Mouse (Mus musculus): ENCODE measurements around the gene Slc39a8.

The Slc39a8 gene

DNA sequence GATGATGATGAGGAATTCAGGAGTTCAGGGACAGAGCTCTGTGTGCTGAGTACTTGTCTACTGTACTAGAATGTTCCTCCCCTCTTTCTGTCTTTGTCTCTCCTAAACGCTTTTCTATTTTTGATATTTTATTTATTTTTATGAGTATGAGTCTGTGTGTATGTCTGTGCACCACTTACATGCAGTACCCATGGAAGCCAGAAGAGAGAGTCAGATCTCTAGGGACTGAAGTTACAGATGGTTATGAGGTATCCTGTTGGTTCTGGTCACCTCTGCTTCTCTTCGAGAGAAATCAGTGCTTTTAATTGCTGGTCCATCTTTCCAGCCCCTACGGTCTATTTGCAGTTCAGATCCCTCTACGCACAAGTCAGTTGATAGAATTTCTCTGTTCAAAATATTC, 90.9 kb downstream of the Slc39a8 start:
- no peak for DNase-seq (ENCODE audit: low read depth, low spot score)

DNA sequence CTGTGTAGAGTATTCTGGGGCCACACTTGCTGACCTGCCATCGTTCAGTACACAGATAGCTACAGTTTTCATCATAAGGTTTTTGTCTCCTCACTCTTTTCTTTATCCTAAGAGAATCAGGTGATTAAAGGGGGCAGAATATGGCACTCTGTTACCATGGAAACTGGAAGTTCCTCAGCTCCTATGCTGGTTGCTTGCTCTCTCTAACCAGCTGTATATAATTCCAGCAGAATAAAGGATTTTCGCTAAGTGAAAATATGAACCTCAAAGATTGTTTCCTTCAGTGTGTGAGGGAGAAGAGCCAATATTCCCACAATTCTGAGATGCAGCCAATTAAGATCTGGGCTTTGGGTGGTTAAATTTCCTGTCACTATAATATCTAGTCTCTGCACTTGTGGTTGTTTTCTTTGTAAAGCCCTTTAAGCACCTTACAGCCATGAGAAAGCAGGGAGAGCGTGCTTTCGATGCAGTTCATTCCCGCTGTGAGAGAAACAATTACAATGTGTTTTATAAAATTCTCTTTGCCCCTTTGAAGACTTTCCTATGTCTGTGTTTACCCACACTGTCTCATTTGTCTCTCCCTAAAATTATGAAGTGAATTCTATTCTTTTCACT, 93.6 kb downstream of the Slc39a8 start:
- DNase-seq (ENCODE audit: low read depth, low spot score) = no peak

DNA sequence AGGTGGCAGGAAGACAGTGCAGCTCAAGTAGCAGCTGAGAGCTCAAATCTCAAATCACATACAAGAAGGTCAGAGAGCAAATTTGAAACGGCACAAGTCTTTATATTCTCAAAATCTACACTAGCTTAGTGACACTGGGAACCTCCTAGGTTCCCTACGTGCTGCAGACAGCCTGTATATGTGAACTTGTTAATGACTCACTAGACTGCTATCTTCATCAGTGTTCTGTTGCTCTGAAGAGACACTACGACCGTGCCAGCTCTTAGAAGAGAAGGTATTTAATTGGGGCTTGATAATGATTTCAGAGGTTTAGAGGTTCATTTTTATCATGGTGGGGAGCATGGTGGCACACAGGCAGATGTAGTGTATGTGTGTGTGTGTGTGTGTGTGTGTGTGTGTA, 94.2 kb downstream of the Slc39a8 start:
- no peak for DNase-seq (ENCODE audit: low read depth, low spot score)

DNA sequence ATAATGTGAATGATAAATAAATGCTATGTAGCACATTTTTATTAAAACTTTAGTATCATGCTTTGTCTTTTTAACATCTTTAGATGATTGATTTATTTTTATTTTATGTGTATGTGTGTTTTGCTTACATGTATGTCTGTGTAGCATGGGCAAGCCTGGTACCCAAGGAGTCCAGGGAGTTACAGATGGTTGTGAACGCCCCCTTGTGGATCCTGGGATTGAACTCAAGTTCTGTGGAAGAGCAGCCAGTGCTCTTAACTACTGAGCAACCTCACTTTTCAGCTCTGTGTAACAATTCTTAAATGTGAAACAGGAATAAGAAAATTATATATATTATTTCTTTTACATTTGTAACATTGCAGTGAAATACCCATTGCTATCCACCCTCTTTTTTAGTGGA, 101.7 kb downstream of the Slc39a8 start:
- DNase-seq (ENCODE audit: low read depth, low spot score) = peak; percentile 15

DNA sequence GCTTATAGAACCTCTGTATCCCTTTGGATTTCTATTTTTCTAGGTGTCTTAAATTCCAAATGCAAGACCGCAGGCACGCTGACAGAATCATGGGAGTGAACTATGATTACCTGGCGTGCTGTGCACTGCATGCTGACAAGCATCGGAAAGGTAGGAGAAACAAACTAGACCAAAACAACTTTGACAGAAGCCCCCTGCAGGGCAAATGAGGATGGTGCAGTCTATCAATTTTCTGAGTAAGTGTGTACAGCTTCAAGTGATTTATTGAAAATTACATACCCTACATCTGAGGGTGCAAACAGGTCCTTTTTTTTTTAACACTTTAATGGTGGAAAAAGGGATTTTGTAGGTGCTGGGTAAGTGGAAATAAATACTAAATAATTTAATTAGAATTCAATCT, 103.1 kb downstream of the Slc39a8 start:
- peak; percentile 28 for DNase-seq (ENCODE audit: low read depth, low spot score)

DNA sequence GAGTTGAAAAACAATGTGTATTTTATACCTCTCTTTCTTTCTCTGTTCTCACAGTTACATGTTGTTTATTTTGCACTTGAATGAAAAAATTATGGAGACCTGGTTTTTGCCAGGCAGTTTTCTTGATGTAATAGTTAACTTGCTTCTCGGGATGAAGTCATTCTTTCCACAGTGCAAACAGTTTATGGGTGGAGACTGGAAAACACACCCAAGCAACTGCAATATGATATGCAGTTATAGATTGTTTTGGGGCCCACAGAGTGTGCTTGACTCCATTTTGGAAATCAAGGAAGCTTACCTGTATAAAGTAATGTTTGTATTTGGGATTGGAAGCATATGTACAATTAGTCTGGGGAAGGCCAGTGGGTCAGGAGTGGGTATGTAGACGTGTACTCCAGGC, 112.4 kb downstream of the Slc39a8 start:
- DNase-seq (ENCODE audit: low read depth, low spot score) = no peak

All from ES-CJ7 (cell line).